Mouse (Mus musculus) MEL (cell line): ENCODE data around the gene Dnase1l1.

ENCODE experiments used
- CHD1 ChIP-seq: IDR thresholded peaks from 2 replicates; pipeline ENCODE4 v1.6.1; 2012; ENCODE audit warnings: low read depth, mild to moderate bottlenecking, inconsistent platforms, low read length, improper control_type of control experiment
- CTCF ChIP-seq, 3 experiments: IDR thresholded peaks in 2 of 3; conservative IDR thresholded peaks in 1 of 3; 2 replicates each; pipeline ENCODE4 v1.5.1; 2011 to 2012; ENCODE audit warnings: low read length in 3 of 3, low read depth in 2 of 3, mild to moderate bottlenecking in 2 of 3, improper control_type of control experiment in 1 of 3, inconsistent platforms in 1 of 3, mixed read lengths in 1 of 3, moderate library complexity in 1 of 3; ENCODE audit not compliant: control insufficient read depth in 1 of 3, insufficient read depth in 1 of 3, poor library complexity in 1 of 3, severe bottlenecking in 1 of 3
- E2F4 ChIP-seq: IDR thresholded peaks from 2 replicates; pipeline ENCODE4 v1.6.1; 2011; ENCODE audit warnings: low read depth, low read length, improper control_type of control experiment, borderline replicate concordance
- ELF1 ChIP-seq: IDR thresholded peaks from 2 replicates; pipeline ENCODE4 v1.6.1; 2014; ENCODE audit warnings: low read depth, mild to moderate bottlenecking, inconsistent platforms, low read length, improper control_type of control experiment, moderate library complexity
- EP300 ChIP-seq, 2 experiments: IDR thresholded peaks; 2 replicates each; pipeline ENCODE4 v1.6.1; 2011; ENCODE audit warnings: improper control_type of control experiment in 2 of 2, low read length in 2 of 2, low read depth in 1 of 2, mild to moderate bottlenecking in 1 of 2
- JUND ChIP-seq: IDR thresholded peaks from 2 replicates; pipeline ENCODE4 v1.6.1; 2011; ENCODE audit warnings: low read depth, mild to moderate bottlenecking, improper control_type of control experiment, low read length
- KAT2A ChIP-seq: conservative IDR thresholded peaks from 2 replicates; pipeline ENCODE4 v1.6.1; 2012; ENCODE audit warnings: low read depth, low read length, improper control_type of control experiment, inconsistent platforms
- MYC ChIP-seq: IDR thresholded peaks from 2 replicates; pipeline ENCODE4 v1.6.1; 2011; ENCODE audit warnings: low read depth, mild to moderate bottlenecking, low read length, improper control_type of control experiment, moderate library complexity
- POLR2A ChIP-seq, 2 experiments: IDR thresholded peaks; 2 replicates each; pipeline ENCODE4 v1.6.1; 2011 to 2012; ENCODE audit warnings: low read length in 2 of 2, mild to moderate bottlenecking in 2 of 2, control low read depth in 1 of 2, improper control_type of control experiment in 1 of 2, low read depth in 1 of 2, moderate library complexity in 1 of 2; ENCODE audit not compliant: control insufficient read depth in 1 of 2, insufficient read depth in 1 of 2, poor library complexity in 1 of 2
- POLR2AphosphoS2 ChIP-seq: IDR thresholded peaks from 2 replicates; pipeline ENCODE4 v1.6.1; 2011; ENCODE audit warnings: low read length, improper control_type of control experiment
- SMC3 ChIP-seq: IDR thresholded peaks from 2 replicates; pipeline ENCODE4 v1.6.1; 2011; ENCODE audit warnings: low read depth, low read length, improper control_type of control experiment
- TAL1 ChIP-seq: IDR thresholded peaks from 2 replicates; pipeline ENCODE4 v1.6.1; 2012; ENCODE audit warnings: mild to moderate bottlenecking, inconsistent platforms, low read length, moderate library complexity, mixed read lengths
- ZC3H11A ChIP-seq: IDR thresholded peaks from 2 replicates; pipeline ENCODE4 v1.6.1; 2012; ENCODE audit warnings: low read depth, mild to moderate bottlenecking, inconsistent platforms, low read length, improper control_type of control experiment

DNA sequence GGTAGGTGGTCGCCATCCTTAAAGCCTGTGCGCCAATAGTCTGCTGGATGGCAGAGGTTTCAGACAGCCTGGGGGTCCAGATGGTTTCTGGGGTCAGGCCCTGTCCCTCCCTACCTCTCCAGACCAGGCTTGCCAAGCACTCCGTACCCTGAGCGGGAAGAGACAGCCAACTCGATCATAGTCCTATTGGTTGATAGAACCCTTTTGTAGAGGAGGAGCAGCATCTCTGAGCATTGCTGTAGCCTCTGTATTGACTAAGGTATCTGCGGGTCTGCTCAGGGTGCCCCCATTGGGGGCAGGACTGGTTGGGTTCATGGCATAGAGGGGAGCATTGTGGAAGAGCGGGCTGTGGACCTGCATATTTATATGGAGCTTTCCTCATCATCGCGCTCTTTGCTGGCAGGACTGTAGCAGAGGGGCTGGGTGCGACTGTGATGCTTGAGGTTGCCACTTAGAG lies 47.1 kb upstream of the Dnase1l1 start:
- TF ChIP-seq KAT2A = no peak
- no peak for TF ChIP-seq CTCF (IDR thresholded peaks at IDR 0.05 in 2 of 3, conservative IDR thresholded peaks at IDR 0.05 in 1 of 3; ENCODE audit: control insufficient read depth in 1 of 3, insufficient read depth in 1 of 3, low read depth in 2 of 3, low read length in 3 of 3, poor library complexity in 1 of 3, severe bottlenecking in 1 of 3)
- TF ChIP-seq E2F4 = no peak
- no peak for TF ChIP-seq POLR2A (IDR thresholded peaks at IDR 0.05; ENCODE audit: control insufficient read depth in 1 of 2, insufficient read depth in 1 of 2, low read depth in 1 of 2, low read length in 2 of 2, poor library complexity in 1 of 2)
- TF ChIP-seq SMC3 = no peak
- TF ChIP-seq MYC = no peak
- TF ChIP-seq TAL1 = no peak
- no peak for TF ChIP-seq ZC3H11A
- TF ChIP-seq ELF1 = no peak
- TF ChIP-seq JUND = no peak
- TF ChIP-seq CHD1 = no peak
- TF ChIP-seq EP300 (IDR thresholded peaks at IDR 0.05; ENCODE audit: low read depth in 1 of 2, low read length in 2 of 2) = no peak
- no peak for TF ChIP-seq POLR2AphosphoS2
